Mouse (Mus musculus): Measurements from ENCODE around the gene Nmnat2. TPM values are rescaled to one million over a fixed set of nuclear protein-coding genes. Genes with fewer than 3 reads are reported as not detected.

The Nmnat2 gene
- polyA plus RNA-seq, 1 experiment: 3.2 TPM

GRCm38 (mm10) chr1:153010353-153011351, 55.9 kb downstream of the Nmnat2 start:
- Histone ChIP-seq H3K27me3 (ENCODE audit: control insufficient read depth, insufficient read depth, low read length) (no peaks in the 10 kb centered on the region), H3K27ac (ENCODE audit: control insufficient read depth, insufficient read depth, low read depth, low read length) (no peak overlapping the region), H3K4me1 (ENCODE audit: control insufficient read depth, insufficient read depth, low read length) (no peaks in the 10 kb centered on the region), H3K36me3 (ENCODE audit: control insufficient read depth, insufficient read depth, low read length) (no peaks in the 10 kb centered on the region), H3K4me3 (ENCODE audit: control insufficient read depth, low read depth, low read length) (no peak overlapping the region)
- TF ChIP-seq CTCF (IDR thresholded peaks at IDR 0.05; ENCODE audit: control insufficient read depth, insufficient read depth, insufficient replicate concordance, low read depth, low read length) (no peak), POLR2A (IDR thresholded peaks at IDR 0.05; ENCODE audit: control insufficient read depth, low read depth, low read length) (no peak)

- Histone ChIP-seq H3K27me3 (ENCODE audit: control insufficient read depth, insufficient read depth, low read length) (no peaks in the 10 kb centered on the region), H3K27ac (ENCODE audit: control insufficient read depth, insufficient read depth, low read depth, low read length) (no peak overlapping the region)
These were observed 56.8 kb downstream of the Nmnat2 start for GRCm38 (mm10) chr1:153011544-153011943.

GRCm38 (mm10) chr1:153013541-153014288, 58.9 kb downstream of the Nmnat2 start:
- TF ChIP-seq CTCF (IDR thresholded peaks at IDR 0.05; ENCODE audit: control insufficient read depth, insufficient read depth, insufficient replicate concordance, low read depth, low read length) (no peak), POLR2A (IDR thresholded peaks at IDR 0.05; ENCODE audit: control insufficient read depth, low read depth, low read length) (no peak)
- Histone ChIP-seq H3K27me3 (ENCODE audit: control insufficient read depth, insufficient read depth, low read length) (no peaks in the 10 kb centered on the region), H3K36me3 (ENCODE audit: control insufficient read depth, insufficient read depth, low read length) (no peaks in the 10 kb centered on the region), H3K4me3 (ENCODE audit: control insufficient read depth, low read depth, low read length) (no peak overlapping the region; the same call in 1 of the 2 replicates), H3K27ac (ENCODE audit: control insufficient read depth, insufficient read depth, low read depth, low read length) (no peak overlapping the region), H3K4me1 (ENCODE audit: control insufficient read depth, insufficient read depth, low read length) (no peaks in the 10 kb centered on the region)

More at GRCm38 (mm10) chr1:153011544-153011943, 56.8 kb downstream of the Nmnat2 start:
- no peaks in the 10 kb centered on the region for H3K4me1 ChIP-seq (ENCODE audit: control insufficient read depth, insufficient read depth, low read length)
- TF ChIP-seq POLR2A (IDR thresholded peaks at IDR 0.05; ENCODE audit: control insufficient read depth, low read depth, low read length): no peak
- TF ChIP-seq CTCF (IDR thresholded peaks at IDR 0.05; ENCODE audit: control insufficient read depth, insufficient read depth, insufficient replicate concordance, low read depth, low read length): no peak
- H3K4me3 ChIP-seq (ENCODE audit: control insufficient read depth, low read depth, low read length): peak overlapping the region; percentile 65
- H3K36me3 ChIP-seq (ENCODE audit: control insufficient read depth, insufficient read depth, low read length): no peaks in the 10 kb centered on the region

GRCm38 (mm10) chr1:153014431-153015186, 59.8 kb downstream of the Nmnat2 start:
- H3K27ac ChIP-seq (ENCODE audit: control insufficient read depth, insufficient read depth, low read depth, low read length): no peak overlapping the region
- no peak overlapping the region for H3K4me3 ChIP-seq (ENCODE audit: control insufficient read depth, low read depth, low read length)
- no peaks in the 10 kb centered on the region for H3K27me3 ChIP-seq (ENCODE audit: control insufficient read depth, insufficient read depth, low read length)
- H3K36me3 ChIP-seq (ENCODE audit: control insufficient read depth, insufficient read depth, low read length): no peaks in the 10 kb centered on the region
- TF ChIP-seq CTCF (IDR thresholded peaks at IDR 0.05; ENCODE audit: control insufficient read depth, insufficient read depth, insufficient replicate concordance, low read depth, low read length) (no peak), POLR2A (IDR thresholded peaks at IDR 0.05; ENCODE audit: control insufficient read depth, low read depth, low read length) (no peak)
- no peaks in the 10 kb centered on the region for H3K4me1 ChIP-seq (ENCODE audit: control insufficient read depth, insufficient read depth, low read length)

- H3K27me3 ChIP-seq (ENCODE audit: control insufficient read depth, insufficient read depth, low read length): no peaks in the 10 kb centered on the region
- no peak overlapping the region for H3K4me3 ChIP-seq (ENCODE audit: control insufficient read depth, low read depth, low read length)
- no peaks in the 10 kb centered on the region for H3K36me3 ChIP-seq (ENCODE audit: control insufficient read depth, insufficient read depth, low read length)
- H3K4me1 ChIP-seq (ENCODE audit: control insufficient read depth, insufficient read depth, low read length): no peaks in the 10 kb centered on the region
- TF ChIP-seq POLR2A (IDR thresholded peaks at IDR 0.05; ENCODE audit: control insufficient read depth, low read depth, low read length) (no peak), CTCF (IDR thresholded peaks at IDR 0.05; ENCODE audit: control insufficient read depth, insufficient read depth, insufficient replicate concordance, low read depth, low read length) (no peak)
- H3K27ac ChIP-seq (ENCODE audit: control insufficient read depth, insufficient read depth, low read depth, low read length): no peak overlapping the region
These were observed 61.8 kb downstream of the Nmnat2 start for GRCm38 (mm10) chr1:153016465-153017163.

- Histone ChIP-seq H3K27me3 (ENCODE audit: control insufficient read depth, insufficient read depth, low read length) (no peaks in the 10 kb centered on the region), H3K4me3 (ENCODE audit: control insufficient read depth, low read depth, low read length) (no peak overlapping the region), H3K36me3 (ENCODE audit: control insufficient read depth, insufficient read depth, low read length) (no peaks in the 10 kb centered on the region), H3K4me1 (ENCODE audit: control insufficient read depth, insufficient read depth, low read length) (no peaks in the 10 kb centered on the region), H3K27ac (ENCODE audit: control insufficient read depth, insufficient read depth, low read depth, low read length) (no peak overlapping the region)
- TF ChIP-seq POLR2A (IDR thresholded peaks at IDR 0.05; ENCODE audit: control insufficient read depth, low read depth, low read length) (no peak), CTCF (IDR thresholded peaks at IDR 0.05; ENCODE audit: control insufficient read depth, insufficient read depth, insufficient replicate concordance, low read depth, low read length) (no peak)
These were observed 64.3 kb downstream of the Nmnat2 start for GRCm38 (mm10) chr1:153019128-153019527.

Data from testis, adult 2 months (tissue).